Mouse (Mus musculus): ENCODE results near the gene Csn1s1.

Csn1s1 gene

GRCm38 (mm10) chr5:87665908-87666307 is at the start of gene Csn1s1:
TSS of gene Csn1s1 (plus strand) at chr5:87666208.
- DNase-seq (ENCODE audit: low spot score in 2 of 2) = no peak

DNA sequence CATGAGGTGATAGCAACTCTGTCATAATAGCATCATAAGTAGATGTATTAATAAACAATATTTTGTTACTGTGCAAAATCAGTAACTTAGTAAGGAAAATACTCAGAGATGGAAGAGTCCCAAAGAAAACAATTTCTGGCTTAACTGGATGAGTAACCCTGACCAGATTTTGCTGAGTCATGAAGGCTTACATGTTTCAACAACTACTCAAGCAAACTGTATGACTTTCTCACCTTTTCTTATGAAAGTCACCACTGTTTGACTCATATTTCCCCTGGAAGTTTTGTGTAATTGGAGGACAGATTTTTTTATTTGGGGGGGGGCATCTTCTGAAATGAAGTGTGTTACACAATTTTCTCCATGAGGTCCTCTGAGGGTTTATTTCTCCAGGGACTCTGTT is 43.3 kb upstream of the Csn1s1 start:
- no peak for DNase-seq (ENCODE audit: low spot score in 2 of 2)

GRCm38 (mm10) chr5:87642787-87643186 is 23.2 kb upstream of the Csn1s1 start:
- DNase-seq (ENCODE audit: low spot score in 2 of 2) = no peak

DNA sequence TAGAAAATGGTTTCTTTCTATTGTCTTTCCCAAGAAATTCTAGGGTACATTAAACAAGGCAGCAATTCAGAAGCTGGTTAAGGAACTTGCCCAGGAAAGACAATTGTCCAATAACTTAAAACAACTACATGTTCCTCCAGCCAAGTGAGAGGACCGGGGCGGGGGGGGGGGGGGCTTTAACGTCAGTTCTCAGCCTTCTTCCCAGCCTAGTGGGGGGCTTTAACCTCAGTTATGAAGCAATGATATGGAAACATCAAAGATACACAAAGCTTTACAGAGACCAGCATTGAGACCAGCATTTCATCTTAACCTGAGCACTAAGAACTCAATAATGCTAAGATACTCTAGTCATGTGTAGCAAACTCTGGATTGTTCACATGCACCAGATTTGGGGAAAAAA is 33.5 kb downstream of the Csn1s1 start, which contains the start of gene Csn2:
Gene Csn2, minus strand, starts transcription at position 101 of the 400 bp plus-strand sequence.
- DNase-seq (ENCODE audit: low spot score in 2 of 2) = no peak

DNA sequence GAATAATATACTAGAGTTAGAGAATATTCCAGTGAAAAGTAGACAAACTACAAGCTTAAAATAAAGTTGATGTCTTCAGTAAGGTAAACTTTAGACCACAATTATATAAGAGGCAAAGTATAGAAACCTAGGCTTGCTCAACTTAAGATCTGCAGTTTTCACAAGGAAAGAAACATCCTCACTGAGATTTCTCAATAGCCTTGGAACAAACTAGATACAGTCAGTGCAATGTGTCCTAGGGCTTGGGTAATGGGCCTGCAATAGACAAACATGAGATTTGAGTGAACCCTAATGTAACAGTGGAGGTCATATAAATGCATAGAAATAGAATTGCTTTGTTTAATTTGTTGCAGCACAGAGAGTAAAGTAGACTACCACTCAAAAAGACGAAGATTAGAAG is 39.9 kb downstream of the Csn1s1 start:
- no peak for DNase-seq (ENCODE audit: low spot score in 2 of 2)

Measured in frontal cortex, postnatal 14 days (tissue).